Mouse (Mus musculus) ES-E14 (cell line): Measurements from ENCODE around the gene Slc4a3. TPM values are rescaled to one million over a fixed set of nuclear protein-coding genes. Genes with fewer than 3 reads are reported as not detected.

Experiments
- DNase-seq: peaks from one replicate; pipeline ENCODE4 v3.0.0-alpha.2; 2013; ENCODE audit warnings: low read depth, low spot score
- H3K27ac ChIP-seq: 2 replicates; pipeline ENCODE4 v1.5.1; 2012; ENCODE audit warnings: low read depth, mild to moderate bottlenecking, low read length, moderate library complexity, mixed read lengths; ENCODE audit not compliant: poor library complexity, insufficient read depth, severe bottlenecking
- H3K36me3 ChIP-seq: 2 replicates; pipeline ENCODE4 v1.6.1; 2012; ENCODE audit warnings: mild to moderate bottlenecking, low read length, moderate library complexity, mixed read lengths; ENCODE audit not compliant: control insufficient read depth, poor library complexity, insufficient read depth, severe bottlenecking
- H3K4me1 ChIP-seq, 2 experiments: fragments of 150-350 bp in 1 of 2; sonication (generic) in 1 of 2; 2 replicates each; pipeline ENCODE4 v1.6.1; 2012; ENCODE audit warnings: low read length in 2 of 2, mild to moderate bottlenecking in 1 of 2, mixed read lengths in 1 of 2; ENCODE audit not compliant: control insufficient read depth in 2 of 2, insufficient read depth in 2 of 2, poor library complexity in 1 of 2
- H3K4me3 ChIP-seq, 2 experiments: fragments of 150-350 bp in 1 of 2; sonication (generic) in 1 of 2; 2 replicates each; pipeline ENCODE4 v1.5.1; 2012; ENCODE audit warnings: low read length in 2 of 2, low read depth in 1 of 2, mild to moderate bottlenecking in 1 of 2, mixed read lengths in 1 of 2; ENCODE audit not compliant: insufficient read depth in 1 of 2, poor library complexity in 1 of 2, severe bottlenecking in 1 of 2
- H3K9ac ChIP-seq: 2 replicates; pipeline ENCODE4 v1.6.1; 2012; ENCODE audit warnings: low read depth, mild to moderate bottlenecking, low read length, mixed read lengths; ENCODE audit not compliant: poor library complexity, insufficient read depth, severe bottlenecking
- H3K9me3 ChIP-seq: fragments of 150-350 bp; sonication (generic); 2 replicates; pipeline ENCODE4 v1.6.1; 2012; ENCODE audit warnings: low read depth, mild to moderate bottlenecking, low read length; ENCODE audit not compliant: control insufficient read depth, insufficient read depth
- CHD2 ChIP-seq: IDR thresholded peaks from 2 replicates; pipeline ENCODE4 v1.6.1; 2014; ENCODE audit warnings: mild to moderate bottlenecking, low read depth, low read length, inconsistent platforms
- HCFC1 ChIP-seq: IDR thresholded peaks from 2 replicates; pipeline ENCODE4 v1.6.1; 2012; ENCODE audit warnings: low read length, inconsistent platforms, borderline replicate concordance; ENCODE audit not compliant: insufficient read depth
- MAFK ChIP-seq: IDR thresholded peaks from 2 replicates; pipeline ENCODE4 v1.6.1; 2014; ENCODE audit warnings: mild to moderate bottlenecking, low read depth, low read length, inconsistent platforms; ENCODE audit not compliant: insufficient read depth
- ZC3H11A ChIP-seq: IDR thresholded peaks from 2 replicates; pipeline ENCODE4 v1.6.1; 2012; ENCODE audit warnings: low read depth, mild to moderate bottlenecking, inconsistent platforms, low read length, borderline replicate concordance
- ZNF384 ChIP-seq: IDR thresholded peaks from 2 replicates; pipeline ENCODE4 v1.6.1; 2012; ENCODE audit warnings: low read depth, low read length, inconsistent platforms
- in situ Hi-C, 2 experiments: fragments of 600-800 bp; cut with MboI; formaldehyde crosslinking; loops; one replicate each; pipeline ENCODE4 v1.15.1; 2025; ENCODE audit warnings: low sequenced_read_pairs in 2 of 2, inconsistent platforms in 1 of 2; ENCODE audit not compliant: unreplicated experiment in 2 of 2
- total RNA-seq: library from RNA; depleted of rRNA; stranded (reverse); fragments of 300-350 nt; gene quantifications from 2 replicates; pipeline ENCODE4 v1.2.3, GENCODE M21; 2012

The Slc4a3 gene
- total RNA-seq, 1 experiment = 7.9 TPM

DNA sequence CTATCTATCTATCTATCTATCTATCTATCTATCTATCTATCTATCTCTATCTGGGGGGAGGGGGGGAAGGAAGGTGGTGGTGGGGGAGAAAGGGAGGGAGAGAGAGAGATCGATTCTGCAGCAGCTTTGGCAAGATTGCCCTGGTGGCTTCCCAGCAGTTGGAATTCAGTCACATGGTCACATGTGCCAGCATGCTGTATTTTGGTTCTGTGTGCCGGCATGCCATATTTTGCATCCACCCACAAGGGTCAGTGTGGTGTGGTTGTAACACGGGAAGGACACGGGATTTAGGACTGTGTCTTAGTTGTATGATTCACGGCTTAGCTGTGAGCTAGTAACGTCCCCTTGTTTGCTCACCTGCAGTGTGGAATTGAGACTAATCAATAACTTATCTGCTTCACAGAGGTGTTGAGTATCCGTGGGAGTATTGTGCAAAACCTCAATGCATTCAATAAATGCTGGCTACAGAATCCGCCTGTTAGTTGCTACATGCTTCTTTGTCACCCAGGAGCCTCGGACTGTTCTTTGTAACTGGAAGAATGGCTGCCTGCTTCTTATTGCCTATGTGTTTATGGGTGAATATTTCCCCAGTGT lies 7.4 kb upstream of the Slc4a3 start:
- no peak for DNase-seq
- H3K36me3 ChIP-seq = peaks cover 10% of the 10 kb centered on the region; the same call in 1 of the 2 replicates
- no peak overlapping the region for H3K27ac ChIP-seq
- H3K4me1 ChIP-seq = no peaks in the 10 kb centered on the region
- no peak overlapping the region for H3K4me3 ChIP-seq
- in situ Hi-C loops = no loop called here
- no peak overlapping the region for H3K9ac ChIP-seq
- no peaks in the 10 kb centered on the region for H3K9me3 ChIP-seq
- TF ChIP-seq ZC3H11A (no peak), HCFC1 (no peak), CHD2 (no peak), MAFK (no peak), ZNF384 (no peak)

DNA sequence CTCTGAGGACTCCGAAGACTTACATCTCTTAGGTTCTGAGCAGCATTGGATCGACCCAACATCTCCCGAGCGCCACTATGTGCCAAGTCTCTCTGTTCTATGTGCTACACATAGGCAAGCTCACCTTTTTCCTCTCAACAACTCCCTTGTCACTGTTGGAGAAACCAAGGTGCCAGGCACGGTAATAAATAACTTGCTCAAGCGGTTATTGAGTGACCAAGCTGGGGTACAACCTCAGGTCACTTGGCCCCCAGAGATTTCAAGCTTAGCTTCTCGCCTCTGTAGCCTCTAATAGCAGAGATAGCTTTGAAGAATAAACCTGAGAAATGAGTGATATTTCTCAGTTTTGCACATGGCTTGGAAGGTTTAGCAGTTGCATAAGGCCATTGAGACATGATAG lies 4.6 kb upstream of the Slc4a3 start:
- Histone ChIP-seq H3K4me3 (no peak overlapping the region), H3K9me3 (no peaks in the 10 kb centered on the region), H3K9ac (no peak overlapping the region), H3K27ac (no peak overlapping the region), H3K36me3 (no peaks in the 10 kb centered on the region), H3K4me1 (peaks cover 0 to 6% of the 10 kb centered on the region in 2 experiments; a peak in 2 of 4 replicates)
- in situ Hi-C loops = no loop called here
- DNase-seq = no peak
- TF ChIP-seq ZC3H11A = no peak
- TF ChIP-seq HCFC1 = no peak
- TF ChIP-seq ZNF384 = no peak
- no peak for TF ChIP-seq CHD2
- no peak for TF ChIP-seq MAFK

- Histone ChIP-seq H3K36me3 (no peaks in the 10 kb centered on the region), H3K27ac (no peak overlapping the region), H3K4me1 (peaks cover 0 to 16% of the 10 kb centered on the region in 2 experiments; a peak in 2 of 4 replicates), H3K9me3 (no peaks in the 10 kb centered on the region), H3K9ac (no peak overlapping the region), H3K4me3 (no peak overlapping the region)
- in situ Hi-C loops = no loop called here
- DNase-seq = no peak
- TF ChIP-seq HCFC1 (no peak), ZNF384 (no peak), ZC3H11A (no peak)
Observed at GRCm38 (mm10) chr1:75544351-75544750, 1.7 kb upstream of the Slc4a3 start.

DNA sequence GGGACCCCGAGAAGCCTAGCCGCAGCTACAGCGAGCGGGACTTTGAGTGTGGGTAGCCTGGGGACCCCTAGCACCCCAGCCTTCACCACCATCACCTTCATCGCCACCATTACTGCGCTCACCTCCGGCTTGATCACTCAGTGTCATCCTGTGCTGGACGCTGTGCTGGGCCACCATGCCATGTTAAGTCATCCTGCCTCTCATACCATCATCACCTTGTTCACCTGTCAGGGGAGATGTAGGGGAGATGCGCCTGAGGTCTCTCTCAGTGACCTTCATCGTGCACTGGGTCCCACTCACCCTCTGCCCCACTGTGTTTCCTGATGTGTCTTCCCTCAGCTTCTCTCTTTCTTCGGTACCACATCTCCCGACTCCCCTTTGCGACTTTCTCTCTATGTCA lies 1.3 kb downstream of the Slc4a3 start:
- peaks cover 0 to 16% of the 10 kb centered on the region in 2 experiments; a peak in 2 of 4 replicates for H3K4me1 ChIP-seq
- in situ Hi-C loops = no loop called here
- TF ChIP-seq HCFC1 = no peak
- no peak for TF ChIP-seq ZNF384
- no peak for TF ChIP-seq MAFK
- no peak for TF ChIP-seq CHD2
- no peak for TF ChIP-seq ZC3H11A
- no peak overlapping the region for H3K9ac ChIP-seq
- H3K9me3 ChIP-seq = no peaks in the 10 kb centered on the region
- H3K36me3 ChIP-seq = no peaks in the 10 kb centered on the region
- DNase-seq = no peak
- no peak overlapping the region for H3K4me3 ChIP-seq
- H3K27ac ChIP-seq = no peak overlapping the region

DNA sequence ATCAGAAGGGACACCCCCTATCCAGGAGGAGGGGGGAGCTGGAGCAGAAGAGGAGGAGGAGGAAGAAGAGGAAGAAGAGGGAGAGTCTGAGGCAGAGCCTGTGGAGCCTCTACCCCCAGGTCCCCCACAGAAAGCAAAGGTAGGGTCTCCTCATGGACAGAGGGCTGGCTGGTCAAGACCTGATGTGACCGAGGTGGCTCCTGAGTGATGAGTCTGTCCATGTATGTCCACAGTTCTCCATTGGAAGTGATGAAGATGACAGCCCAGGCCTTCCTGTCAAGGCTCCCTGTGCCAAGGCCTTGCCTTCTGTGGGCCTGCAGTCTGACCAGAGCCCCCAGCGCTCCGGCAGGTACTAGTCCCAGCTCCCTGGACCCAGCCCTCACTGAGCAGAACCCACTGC lies 2.0 kb downstream of the Slc4a3 start:
- Histone ChIP-seq H3K9ac (no peak overlapping the region), H3K9me3 (no peaks in the 10 kb centered on the region), H3K27ac (no peak overlapping the region), H3K4me1 (peaks cover 0 to 16% of the 10 kb centered on the region in 2 experiments; a peak in 2 of 4 replicates), H3K36me3 (no peaks in the 10 kb centered on the region), H3K4me3 (no peak overlapping the region)
- in situ Hi-C loops = no loop called here
- no peak for DNase-seq
- no peak for TF ChIP-seq ZNF384
